Mouse (Mus musculus) kidney, postnatal 36 days (tissue): Measurements from ENCODE around the gene Stard3.

Experiments
- DNase-seq, 2 experiments: peaks; one replicate each; pipeline ENCODE4 v3.0.0; 2021 to 2022; ENCODE audit warnings: mixed read lengths in 2 of 2

The Stard3 gene

DNA sequence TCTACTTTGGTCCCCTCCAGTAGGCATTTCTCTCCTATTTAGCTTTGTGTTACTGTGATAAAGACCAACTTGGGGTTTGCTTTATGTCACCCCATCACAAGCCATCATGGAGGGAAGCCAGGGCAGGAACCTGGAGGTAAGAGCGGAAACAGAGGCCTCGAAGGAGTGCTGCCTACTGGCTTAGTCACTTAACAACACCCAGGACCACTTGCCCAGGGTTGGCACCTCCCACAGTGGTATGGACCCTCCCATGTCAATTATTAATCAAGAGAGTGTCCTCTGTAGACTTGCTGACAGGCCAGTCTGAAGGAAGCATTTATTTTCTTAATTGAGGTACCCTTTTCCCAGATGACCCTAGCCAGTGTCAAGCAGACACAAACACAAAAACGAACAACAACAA is 42.6 kb downstream of the Stard3 start:
- peak; percentile 71 to 84 for DNase-seq

DNA sequence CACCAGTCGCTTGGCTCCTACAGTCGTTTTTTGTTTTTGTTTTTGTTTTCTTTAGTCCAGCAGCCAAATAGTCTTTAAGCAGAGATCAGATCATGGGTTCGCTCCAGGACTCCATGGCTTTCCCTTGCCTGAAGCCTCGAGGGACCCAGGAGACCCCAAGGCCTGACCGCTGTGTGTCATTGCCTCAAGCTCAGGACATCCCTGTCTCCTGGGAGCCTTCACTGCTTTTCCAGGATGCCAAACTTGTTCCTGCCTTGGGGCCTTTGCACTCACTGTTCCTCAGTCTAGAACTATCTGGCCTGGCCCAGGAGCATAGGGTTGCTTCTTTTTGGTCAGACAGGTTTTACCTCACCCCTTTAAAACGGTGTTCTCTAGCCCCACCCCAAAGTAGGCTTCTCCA is 48.5 kb downstream of the Stard3 start:
- DNase-seq = peak in 1 of 2 experiments; percentile 48

DNA sequence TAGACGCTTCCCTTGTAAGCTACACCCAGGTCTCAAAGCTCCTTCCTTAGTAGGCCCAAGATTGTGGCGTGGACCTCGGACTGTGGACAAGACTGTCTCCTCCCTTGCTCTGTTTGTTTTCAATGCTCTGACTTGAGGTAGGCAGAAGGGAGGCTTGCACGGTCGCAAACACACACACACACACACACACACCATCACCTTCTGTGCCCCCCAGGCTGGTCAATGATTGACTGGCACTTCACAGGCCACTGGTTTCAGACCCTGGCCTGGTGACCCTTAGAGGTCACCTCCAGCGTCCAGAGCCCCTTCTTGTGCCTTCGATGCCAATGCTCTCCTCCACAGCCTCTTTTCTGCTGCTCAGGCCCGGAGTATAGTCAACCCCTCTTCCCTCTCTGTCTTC is 50.7 kb downstream of the Stard3 start:
- DNase-seq = peak; percentile 92 to 93

DNA sequence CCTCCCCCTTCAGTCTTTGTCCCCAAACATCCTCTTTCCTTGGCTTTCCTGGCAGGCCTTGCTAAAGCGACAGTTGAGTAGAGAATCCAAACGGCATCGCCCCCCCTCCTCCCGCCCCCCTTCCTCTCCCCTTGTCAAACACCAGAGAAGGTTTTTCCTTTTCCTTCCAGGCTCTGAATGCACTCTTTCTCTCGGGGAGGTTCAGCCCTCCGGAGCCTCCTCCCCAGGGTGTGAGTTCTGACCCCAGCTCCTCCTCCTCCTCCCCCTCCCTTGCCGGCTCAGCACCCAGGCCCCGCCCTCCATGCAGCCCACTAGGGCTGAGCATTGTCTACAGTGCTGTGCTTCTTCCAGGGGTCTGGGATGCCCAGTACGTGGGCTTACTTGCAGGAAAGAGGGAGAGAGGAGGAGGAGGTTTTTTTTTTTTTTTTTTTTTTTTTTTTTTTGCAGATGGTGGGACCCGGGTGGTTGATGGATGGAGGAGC is 51.2 kb downstream of the Stard3 start:
- DNase-seq = peak; percentile 79

DNA sequence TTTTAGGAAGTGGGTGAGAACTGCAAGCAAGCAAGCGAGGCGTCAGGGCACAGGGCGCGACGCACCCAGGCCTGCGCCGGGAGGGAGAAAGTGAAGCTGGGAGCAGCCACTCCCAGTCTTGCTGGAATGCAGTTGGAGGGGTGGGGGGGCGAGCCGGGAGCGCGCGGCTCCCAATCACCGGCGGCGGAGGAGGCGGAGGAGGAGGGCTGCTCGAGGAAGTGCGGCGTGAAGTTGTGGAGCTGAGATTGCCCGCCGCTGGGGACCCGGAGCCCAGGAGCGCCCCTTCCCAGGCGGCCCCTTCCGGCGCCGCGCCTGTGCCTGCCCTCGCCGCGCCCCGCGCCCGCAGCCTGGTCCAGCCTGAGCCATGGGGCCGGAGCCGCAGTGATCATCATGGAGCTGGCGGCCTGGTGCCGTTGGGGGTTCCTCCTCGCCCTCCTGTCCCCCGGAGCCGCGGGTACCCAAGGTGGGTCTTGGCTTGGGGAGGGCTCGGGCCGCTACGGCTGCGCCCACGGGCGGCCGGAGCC is 54.2 kb downstream of the Stard3 start, which contains the start of gene Erbb2:
Gene Erbb2, plus strand, starts transcription at position 198 of the 524 bp plus-strand sequence.
- peak; percentile 90 to 92 for DNase-seq

DNA sequence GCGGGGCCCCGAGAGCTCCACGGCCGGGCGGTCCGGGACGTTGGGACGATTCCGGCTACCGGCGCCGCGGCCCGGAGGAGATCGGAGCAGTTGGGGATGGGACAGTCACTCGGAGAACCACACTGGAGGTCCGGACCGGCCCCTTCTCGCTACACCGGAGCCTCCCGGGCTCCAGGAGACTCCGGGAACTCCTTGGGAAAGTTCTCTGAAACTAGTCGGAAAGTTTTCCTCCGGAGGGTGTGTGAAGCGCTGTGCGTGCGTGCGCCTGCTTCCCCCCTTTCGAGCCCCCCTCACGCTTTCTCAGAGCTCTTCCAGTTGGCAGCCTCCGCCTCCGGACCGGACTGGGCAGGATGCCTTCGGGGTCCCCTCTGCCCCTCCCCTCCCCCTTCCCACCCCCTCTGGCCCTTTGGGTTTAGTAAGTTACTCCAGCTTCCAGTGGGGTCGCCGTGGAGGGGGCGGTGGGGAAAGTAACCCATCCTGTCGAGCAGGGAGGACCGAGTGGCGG is 54.7 kb downstream of the Stard3 start:
- peak in 1 of 2 experiments; percentile 61 for DNase-seq

DNA sequence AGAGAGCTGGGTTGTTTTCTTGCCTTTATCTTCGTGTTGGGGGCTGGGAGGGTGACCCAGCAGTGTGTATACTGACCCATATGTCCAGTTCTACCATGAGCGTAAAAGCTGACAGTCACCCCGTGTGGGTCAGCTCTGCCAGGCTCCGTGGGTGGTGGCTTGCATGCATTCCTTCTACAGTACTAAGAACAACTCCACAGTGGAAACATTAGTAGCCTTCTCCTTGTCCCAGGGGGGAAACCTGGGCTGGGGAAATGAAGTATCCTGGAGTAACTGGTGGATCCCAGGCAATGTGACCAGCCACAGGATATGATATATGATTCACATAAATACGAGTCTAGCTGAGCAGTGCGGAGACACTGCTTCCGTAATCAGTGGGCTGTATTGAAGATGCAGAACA is 55.6 kb downstream of the Stard3 start:
- peak in 1 of 2 experiments; percentile 40 for DNase-seq

DNA sequence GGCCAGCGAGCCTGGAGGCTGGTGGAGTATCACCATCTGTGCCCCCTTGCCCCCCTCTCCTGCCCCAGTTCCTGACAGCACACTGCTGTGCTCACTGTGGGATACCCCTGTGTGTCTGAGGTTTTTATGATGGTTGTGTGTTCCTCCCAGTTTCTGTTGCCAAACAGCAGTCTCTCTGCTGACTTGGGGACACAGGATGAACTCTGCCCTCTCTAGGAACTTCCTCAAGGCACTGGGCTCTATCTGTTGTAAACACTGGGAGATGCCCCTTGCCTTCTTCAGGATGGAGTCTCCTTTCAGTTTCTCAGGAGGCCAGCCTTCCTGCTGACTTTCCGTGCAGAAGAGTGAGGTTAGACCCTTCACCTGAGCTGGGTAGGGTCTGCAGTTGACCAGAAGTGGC is 56.0 kb downstream of the Stard3 start:
- peak; percentile 48 to 63 for DNase-seq

DNA sequence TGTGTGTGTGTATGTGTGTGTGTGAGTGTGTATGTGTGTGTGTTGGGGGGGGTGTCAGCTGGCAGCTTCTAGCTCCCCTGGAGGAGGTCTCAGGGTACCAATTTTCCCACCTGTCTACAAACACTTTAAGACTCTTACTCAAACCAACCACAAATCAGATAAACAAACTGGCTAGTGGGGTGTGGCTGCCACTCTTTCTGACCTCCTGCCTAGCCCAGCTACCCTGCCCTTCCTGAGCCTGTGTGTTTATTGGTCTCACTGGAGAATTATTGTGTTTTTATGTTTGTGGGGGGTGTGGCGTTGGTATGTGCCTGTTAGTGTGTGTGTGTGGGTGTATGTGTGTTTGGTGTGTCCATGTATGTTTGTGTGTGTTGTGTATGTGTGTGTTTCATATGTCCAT is 58.9 kb downstream of the Stard3 start:
- DNase-seq = no peak

DNA sequence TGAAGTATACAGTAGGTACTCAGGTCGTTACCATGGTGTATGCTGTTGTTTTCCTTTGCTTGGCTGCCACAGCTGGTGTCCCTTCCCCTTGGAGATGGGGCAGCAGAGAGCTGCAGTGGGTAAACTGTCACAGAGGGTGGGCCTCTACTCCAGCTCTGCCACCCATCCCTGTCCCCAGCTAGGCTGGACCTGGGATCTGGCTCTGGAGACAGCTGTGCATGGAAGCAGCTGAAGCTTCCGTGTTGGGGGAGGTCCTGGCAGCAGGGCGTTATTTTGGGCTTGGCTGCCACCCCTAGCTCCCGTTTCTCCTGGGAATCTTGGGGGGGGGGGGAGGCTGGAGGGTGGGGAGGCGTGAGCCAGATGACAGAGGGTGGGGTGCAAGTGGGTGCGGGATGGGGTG is 60.1 kb downstream of the Stard3 start:
- no peak for DNase-seq

DNA sequence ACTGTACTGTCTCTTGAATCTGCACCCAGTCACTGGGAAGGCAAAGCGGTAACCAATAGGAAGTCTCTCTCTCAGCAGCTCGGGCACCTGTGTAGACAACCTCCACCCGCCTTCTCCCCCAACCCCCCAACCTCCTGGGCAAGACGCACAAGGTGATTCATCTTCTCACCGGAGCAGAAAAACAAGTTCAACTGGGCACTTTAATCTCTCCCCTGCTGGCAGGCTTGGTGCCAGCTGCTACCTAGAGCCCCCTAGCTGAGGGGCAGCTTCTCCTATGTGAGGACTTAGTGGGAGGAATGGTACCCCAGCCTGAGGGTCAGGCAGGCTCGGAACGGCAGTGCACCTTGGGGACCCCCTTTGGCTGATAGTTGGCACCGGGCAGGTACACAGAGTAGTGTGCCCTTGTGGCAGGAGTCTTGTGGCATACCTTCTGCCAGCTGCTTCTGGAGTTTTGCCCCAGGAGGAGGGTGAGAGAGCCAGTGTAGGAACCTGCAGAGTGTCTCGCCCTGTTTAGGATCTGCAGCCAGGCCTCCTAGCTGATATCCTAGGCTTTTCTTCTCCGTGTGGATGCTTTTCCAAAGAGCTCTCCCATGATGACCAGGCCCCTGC is 60.9 kb downstream of the Stard3 start:
- peak; percentile 80 to 84 for DNase-seq

DNA sequence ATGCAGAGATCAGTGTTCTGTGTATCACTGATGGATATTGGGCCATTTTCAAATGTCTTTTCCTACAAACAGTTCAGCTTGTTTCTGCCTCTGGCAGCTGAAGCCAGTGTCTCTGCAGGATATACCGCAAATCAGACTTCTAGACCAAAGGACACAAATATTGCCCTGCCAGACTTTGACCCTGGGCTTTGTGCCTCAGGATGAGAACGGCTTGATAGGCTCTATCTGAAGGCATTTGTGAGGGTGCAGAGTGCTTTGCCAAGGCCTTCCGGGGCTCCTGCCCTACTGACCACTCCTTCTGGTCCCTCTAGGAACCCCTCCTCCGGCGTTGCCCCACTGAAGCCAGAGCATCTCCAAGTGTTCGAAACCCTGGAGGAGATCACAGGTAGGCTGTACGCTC is 68.4 kb downstream of the Stard3 start:
- peak; percentile 70 to 77 for DNase-seq

DNA sequence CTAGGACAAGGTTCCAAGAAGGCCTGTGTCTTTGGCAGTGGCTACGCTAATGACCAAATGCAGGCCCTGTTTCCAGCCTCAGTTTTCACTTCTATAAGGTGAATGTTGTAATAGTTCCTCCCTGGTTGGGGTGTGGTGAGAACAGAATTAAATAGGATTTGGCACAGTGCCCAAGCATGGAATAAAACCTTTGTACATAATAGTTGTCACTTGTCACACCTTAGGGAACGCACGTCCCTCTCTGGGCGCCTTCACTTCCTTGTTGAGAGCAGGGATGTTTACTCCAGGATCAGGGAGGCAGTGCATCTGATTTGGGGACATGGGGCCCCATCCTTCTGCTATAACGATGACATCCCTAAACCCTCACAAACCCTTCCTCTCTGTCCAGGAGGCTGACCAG is 70.3 kb downstream of the Stard3 start:
- DNase-seq = no peak
